Mouse (Mus musculus) lung, postnatal 0 days (tissue): Measurements from ENCODE around the gene Cmip.

Source experiments
- CTCF ChIP-seq: IDR thresholded peaks from 2 replicates; pipeline ENCODE4 v1.5.1; 2016; ENCODE audit warnings: antibody characterized with exemption, mild to moderate bottlenecking
- EP300 ChIP-seq: IDR thresholded peaks from 2 replicates; pipeline ENCODE4 v1.6.1; 2016; ENCODE audit warnings: antibody characterized with exemption, mild to moderate bottlenecking, control low read depth

DNA sequence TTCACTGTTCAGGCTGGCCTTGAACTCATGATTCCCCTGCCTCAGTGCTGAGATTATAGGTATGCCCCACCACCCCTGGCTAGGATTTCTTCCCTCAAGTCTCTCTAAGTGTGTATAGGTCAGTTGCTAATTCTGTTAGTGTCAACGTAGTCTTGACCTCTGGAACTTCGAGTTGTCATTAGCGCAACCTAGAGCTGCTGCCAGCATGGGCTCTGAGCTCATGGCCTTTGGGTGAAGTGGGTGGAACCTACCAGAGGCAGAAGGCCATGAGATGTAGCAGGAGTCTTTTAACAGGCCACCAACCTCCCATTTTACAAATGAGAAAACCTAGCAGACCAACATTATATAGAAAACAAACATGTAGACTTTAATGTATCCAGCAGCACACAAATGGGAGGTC is 80.3 kb downstream of the Cmip start:
- TF ChIP-seq CTCF (no peak), EP300 (no peak)
